Mouse (Mus musculus): ENCODE measurements around the gene Synj2.

- TF ChIP-seq CTCF (IDR thresholded peaks at IDR 0.05; ENCODE audit: low read depth): no peak
- no peak for TF ChIP-seq EP300 (IDR thresholded peaks at IDR 0.05; ENCODE audit: low read depth)
Measured at GRCm38 (mm10) chr17:5942156-5942555, 1.1 kb downstream of the Synj2 start.
